Mouse (Mus musculus) midbrain, embryonic 16.5 days (tissue): ENCODE results near the gene Slc24a2. TPM values are rescaled to one million over a fixed set of nuclear protein-coding genes. Genes with fewer than 3 reads are reported as not detected.

Source experiments
- ATAC-seq: fragments of 200-750 bp; cut with Nextera tagmentation; 2 replicates; pipeline ENCODE4 v1.8.0; 2017; ENCODE audit warnings: moderate TSS enrichment
- H3K27ac ChIP-seq: fragments of 300-500 bp; sonication (generic); 2 replicates; pipeline ENCODE4 v1.5.1; 2014; ENCODE audit warnings: mild to moderate bottlenecking, low read length, mixed read lengths
- H3K27me3 ChIP-seq: fragments of 300-500 bp; sonication (generic); 2 replicates; pipeline ENCODE4 v1.6.1; 2014; ENCODE audit warnings: low read depth, low read length, mixed read lengths; ENCODE audit not compliant: control insufficient read depth, insufficient read depth
- H3K36me3 ChIP-seq: fragments of 300-500 bp; sonication (generic); 2 replicates; pipeline ENCODE4 v1.6.1; 2014; ENCODE audit warnings: mild to moderate bottlenecking, low read length, moderate library complexity, mixed read lengths; ENCODE audit not compliant: control insufficient read depth, insufficient read depth
- H3K4me1 ChIP-seq: fragments of 300-500 bp; sonication (generic); 2 replicates; pipeline ENCODE4 v1.6.1; 2014; ENCODE audit warnings: mild to moderate bottlenecking, low read length, mixed read lengths; ENCODE audit not compliant: control insufficient read depth, insufficient read depth
- H3K4me2 ChIP-seq: fragments of 300-500 bp; sonication (generic); 2 replicates; pipeline ENCODE4 v1.6.1; 2014; ENCODE audit warnings: mild to moderate bottlenecking, low read length, mixed read lengths
- H3K4me3 ChIP-seq: fragments of 300-500 bp; sonication (generic); 2 replicates; pipeline ENCODE4 v1.5.1; 2014; ENCODE audit warnings: low read depth, mild to moderate bottlenecking, low read length, moderate library complexity, mixed read lengths
- H3K9ac ChIP-seq: fragments of 300-500 bp; sonication (generic); 2 replicates; pipeline ENCODE4 v1.6.1; 2014; ENCODE audit warnings: low read depth, low read length, mixed read lengths
- H3K9me3 ChIP-seq: fragments of 300-500 bp; sonication (generic); replicated peaks from 2 replicates; pipeline ENCODE4 v1.6.1; 2014; ENCODE audit warnings: mild to moderate bottlenecking, low read length, mixed read lengths; ENCODE audit not compliant: control insufficient read depth, poor library complexity, severe bottlenecking
- WGBS: fragments of 180-500 bp; shearing (Covaris S2); extraction: QIAGEN DNeasy Blood & Tissue Kit; methylation state at CpG from one replicate; pipeline ENCODE4 v1.1.7; 2014; 5-methylcytosine and 5-hydroxymethylcytosine counted together
- polyA plus RNA-seq: library from polyadenylated mRNA; unstranded; fragments of >200 nt; fragmentation: Nextera tagmentation; extraction: Ambion mirVana; gene quantifications from 2 replicates; pipeline ENCODE4 v1.2.1, GENCODE M21; 2015

The Slc24a2 gene
- polyA plus RNA-seq, 1 experiment from 2014 or later = 4.5 TPM

DNA sequence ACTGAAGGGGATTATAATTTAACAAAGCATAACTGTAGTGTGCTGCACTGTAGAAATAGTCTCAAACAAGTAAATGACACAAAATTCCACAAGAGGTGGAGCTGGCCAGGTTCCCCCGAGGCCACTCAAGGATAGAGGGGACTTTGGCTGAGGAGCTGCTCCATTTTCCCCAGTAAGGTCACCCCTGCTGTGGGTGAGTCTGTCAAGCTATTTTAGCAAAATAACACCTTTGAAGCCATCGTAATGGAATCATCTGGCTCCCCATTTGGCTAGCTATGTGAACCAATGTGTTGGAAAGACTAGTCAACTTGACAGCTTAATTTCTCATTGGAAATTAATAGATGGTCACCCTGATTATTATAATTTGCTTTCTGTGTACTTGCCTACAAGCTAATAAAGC lies 28.2 kb downstream of the Slc24a2 start:
- Histone ChIP-seq H3K4me3 (no peak overlapping the region), H3K9me3 (no peaks in the 10 kb centered on the region), H3K27me3 (no peaks in the 10 kb centered on the region), H3K4me1 (no peaks in the 10 kb centered on the region), H3K9ac (no peak overlapping the region), H3K27ac (no peak overlapping the region), H3K4me2 (no peak overlapping the region), H3K36me3 (no peaks in the 10 kb centered on the region)
- WGBS = 64% methylated on average over 2 of the region's 2 CpGs
- ATAC-seq = no peak

DNA sequence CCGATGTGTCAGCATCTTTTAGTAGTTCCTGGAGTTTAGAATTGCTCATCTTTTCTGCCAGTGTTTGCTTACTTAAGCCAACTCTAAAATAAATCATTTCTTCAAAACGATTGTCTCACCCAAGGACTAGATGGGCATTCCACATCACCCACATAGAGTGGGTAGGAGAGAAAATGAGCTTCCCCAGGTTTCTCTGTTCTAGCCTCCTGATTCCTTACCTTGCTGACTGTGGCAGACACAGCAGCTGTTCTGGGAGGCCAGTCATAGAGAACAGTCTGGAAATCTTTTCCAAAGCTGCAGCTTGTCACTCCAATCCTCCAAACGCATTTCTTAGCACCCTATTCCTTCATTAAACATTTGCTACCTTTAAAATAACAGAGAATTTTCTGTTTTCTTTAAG lies 29.0 kb downstream of the Slc24a2 start:
- Histone ChIP-seq H3K4me3 (no peak overlapping the region), H3K4me2 (no peak overlapping the region), H3K9ac (no peak overlapping the region), H3K4me1 (no peaks in the 10 kb centered on the region), H3K36me3 (no peaks in the 10 kb centered on the region), H3K27ac (no peak overlapping the region), H3K27me3 (no peaks in the 10 kb centered on the region), H3K9me3 (no peaks in the 10 kb centered on the region)
- ATAC-seq = no peak
- WGBS = 86% methylated on average over 3 of the region's 3 CpGs

DNA sequence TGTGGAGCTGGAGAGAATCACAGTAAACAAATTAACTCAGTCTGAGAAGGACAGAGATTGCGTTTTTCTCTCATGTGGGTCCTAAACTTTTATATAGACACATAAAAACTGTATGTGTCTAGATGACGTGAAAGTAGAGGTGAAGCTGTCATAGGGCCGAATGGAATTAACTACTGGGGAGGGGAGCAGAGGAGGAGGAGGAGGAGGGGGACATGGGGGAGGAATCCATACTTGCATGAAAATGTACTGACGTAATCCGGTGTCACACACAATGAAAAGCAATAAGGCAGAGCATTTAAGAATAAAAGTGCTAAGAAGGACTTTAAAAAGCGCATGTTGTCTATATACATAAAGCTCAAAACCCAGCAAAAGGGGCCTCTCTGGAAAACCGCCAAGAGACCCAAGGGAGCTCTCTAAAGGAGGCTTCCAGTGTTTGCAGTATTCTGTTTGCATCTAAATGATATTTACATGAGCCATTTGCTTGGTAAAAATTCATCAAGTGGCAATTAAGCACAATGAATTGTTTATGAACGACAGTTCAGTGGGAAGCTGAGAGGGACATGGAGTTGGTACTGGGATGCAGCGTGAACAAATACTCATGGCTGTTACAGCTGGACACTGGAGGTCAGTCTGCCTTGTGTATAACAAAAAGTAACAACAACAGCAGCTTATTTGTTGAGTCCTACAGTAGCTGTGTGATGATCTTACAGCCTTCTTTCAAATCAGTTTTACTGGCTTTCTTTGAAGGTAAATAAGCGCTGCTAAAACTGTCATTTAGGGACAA lies 45.9 kb downstream of the Slc24a2 start:
- H3K9ac ChIP-seq = no peak overlapping the region
- H3K27ac ChIP-seq = no peak overlapping the region
- no peak for ATAC-seq
- H3K36me3 ChIP-seq = no peaks in the 10 kb centered on the region
- 53% methylated on average over 10 of the region's 10 CpGs for WGBS
- H3K4me1 ChIP-seq = no peaks in the 10 kb centered on the region
- H3K9me3 ChIP-seq = no peaks in the 10 kb centered on the region
- H3K27me3 ChIP-seq = no peaks in the 10 kb centered on the region
- no peak overlapping the region for H3K4me3 ChIP-seq
- H3K4me2 ChIP-seq = no peak overlapping the region

DNA sequence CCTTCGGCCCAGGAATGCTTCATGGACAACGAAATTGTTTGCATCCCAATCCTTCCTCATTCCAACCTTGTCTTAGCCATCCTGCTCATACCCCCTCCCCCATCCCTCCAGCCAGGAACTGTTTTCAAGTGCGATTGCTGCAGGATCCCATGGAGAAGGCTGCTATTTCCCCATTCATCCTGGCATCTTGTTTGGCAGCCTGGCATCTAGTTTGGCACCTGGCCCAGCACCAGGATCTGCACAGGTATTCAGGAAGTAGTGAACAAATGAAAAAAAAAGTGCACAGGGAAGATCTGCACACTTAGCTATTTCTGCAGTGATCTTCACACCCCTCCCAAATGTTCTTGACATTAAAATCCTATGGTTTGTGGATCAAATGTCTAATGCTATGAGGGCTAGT lies 53.2 kb downstream of the Slc24a2 start:
- no peak overlapping the region for H3K9ac ChIP-seq
- no peak overlapping the region for H3K4me3 ChIP-seq
- no peaks in the 10 kb centered on the region for H3K36me3 ChIP-seq
- WGBS = 74% methylated on average over 3 of the region's 3 CpGs
- H3K4me2 ChIP-seq = no peak overlapping the region
- H3K27me3 ChIP-seq = no peaks in the 10 kb centered on the region
- ATAC-seq = no peak
- no peaks in the 10 kb centered on the region for H3K4me1 ChIP-seq
- no peaks in the 10 kb centered on the region for H3K9me3 ChIP-seq
- H3K27ac ChIP-seq = no peak overlapping the region

DNA sequence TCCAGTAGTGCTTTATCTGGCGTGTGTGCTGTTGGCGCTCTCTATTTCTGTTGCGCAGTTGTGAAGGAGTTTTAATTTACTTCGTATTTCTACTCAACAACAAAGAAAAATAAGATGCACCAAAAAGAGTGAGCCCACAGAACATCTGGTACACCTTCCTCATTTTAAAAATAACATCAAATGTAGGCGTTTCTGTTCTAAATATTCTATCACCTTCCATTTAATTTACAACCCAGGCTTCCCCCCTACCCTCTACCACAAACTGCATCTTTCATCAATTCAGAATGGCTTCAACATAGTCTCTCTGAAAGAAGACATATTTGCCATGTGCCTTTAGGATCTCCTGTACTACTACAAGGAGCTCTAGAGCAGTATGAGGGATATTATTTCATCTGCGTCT lies 66.3 kb downstream of the Slc24a2 start:
- WGBS = 76% methylated on average over 6 of the region's 6 CpGs
- no peaks in the 10 kb centered on the region for H3K9me3 ChIP-seq
- H3K4me1 ChIP-seq = no peaks in the 10 kb centered on the region
- no peak overlapping the region for H3K4me2 ChIP-seq
- no peaks in the 10 kb centered on the region for H3K36me3 ChIP-seq
- H3K9ac ChIP-seq = no peak overlapping the region
- no peak overlapping the region for H3K27ac ChIP-seq
- H3K27me3 ChIP-seq = no peaks in the 10 kb centered on the region
- no peak for ATAC-seq
- H3K4me3 ChIP-seq = no peak overlapping the region

DNA sequence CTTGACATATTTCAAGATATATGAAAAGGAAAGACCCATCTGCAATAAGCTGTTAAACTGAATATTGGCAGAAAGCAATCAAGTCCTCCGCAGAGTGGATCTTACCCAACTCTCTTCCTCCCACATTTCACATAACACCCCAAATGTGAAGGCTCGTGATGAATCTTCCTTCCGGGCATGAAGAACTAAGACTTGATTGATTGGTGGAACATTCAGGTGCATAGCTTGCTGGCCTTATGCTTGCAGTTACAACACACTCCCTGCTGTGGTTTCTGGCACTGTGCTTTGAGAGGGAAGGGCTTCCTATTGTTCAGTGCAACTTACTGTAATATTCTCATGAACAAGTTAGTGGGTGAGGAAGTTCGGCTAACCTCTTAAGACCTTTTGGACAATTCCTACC lies 72.2 kb downstream of the Slc24a2 start:
- H3K9me3 ChIP-seq = no peaks in the 10 kb centered on the region
- no peak for ATAC-seq
- H3K27ac ChIP-seq = no peak overlapping the region
- no peaks in the 10 kb centered on the region for H3K36me3 ChIP-seq
- H3K4me3 ChIP-seq = no peak overlapping the region
- 87% methylated on average over 4 of the region's 4 CpGs for WGBS
- no peak overlapping the region for H3K9ac ChIP-seq
- no peaks in the 10 kb centered on the region for H3K27me3 ChIP-seq
- no peak overlapping the region for H3K4me2 ChIP-seq
- H3K4me1 ChIP-seq = no peaks in the 10 kb centered on the region

DNA sequence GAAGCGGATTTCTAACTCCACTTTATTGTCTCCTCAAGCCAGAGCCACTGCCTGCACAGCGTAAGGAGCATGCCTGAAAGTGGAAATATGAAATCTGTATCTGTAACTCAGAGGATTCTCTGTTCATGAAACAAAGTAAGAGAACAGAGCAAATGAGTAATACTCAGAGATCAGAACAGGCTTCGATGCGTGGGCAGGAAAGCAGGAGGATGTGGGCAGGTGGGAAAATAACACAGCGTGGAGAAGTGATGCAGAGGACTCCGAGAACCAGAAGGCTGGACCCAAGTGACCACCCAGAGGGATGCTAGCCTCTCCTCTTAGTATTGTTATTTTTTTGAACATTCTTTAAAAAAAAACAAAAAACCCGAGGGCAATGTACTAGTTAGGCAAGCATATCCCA lies 78.3 kb downstream of the Slc24a2 start:
- no peak overlapping the region for H3K4me2 ChIP-seq
- no peaks in the 10 kb centered on the region for H3K36me3 ChIP-seq
- H3K4me3 ChIP-seq = no peak overlapping the region
- ATAC-seq = no peak
- no peaks in the 10 kb centered on the region for H3K9me3 ChIP-seq
- H3K27me3 ChIP-seq = no peaks in the 10 kb centered on the region
- WGBS = 82% methylated on average over 7 of the region's 7 CpGs
- H3K27ac ChIP-seq = no peak overlapping the region
- H3K4me1 ChIP-seq = no peaks in the 10 kb centered on the region; the same call in 1 of the 2 replicates
- H3K9ac ChIP-seq = no peak overlapping the region

DNA sequence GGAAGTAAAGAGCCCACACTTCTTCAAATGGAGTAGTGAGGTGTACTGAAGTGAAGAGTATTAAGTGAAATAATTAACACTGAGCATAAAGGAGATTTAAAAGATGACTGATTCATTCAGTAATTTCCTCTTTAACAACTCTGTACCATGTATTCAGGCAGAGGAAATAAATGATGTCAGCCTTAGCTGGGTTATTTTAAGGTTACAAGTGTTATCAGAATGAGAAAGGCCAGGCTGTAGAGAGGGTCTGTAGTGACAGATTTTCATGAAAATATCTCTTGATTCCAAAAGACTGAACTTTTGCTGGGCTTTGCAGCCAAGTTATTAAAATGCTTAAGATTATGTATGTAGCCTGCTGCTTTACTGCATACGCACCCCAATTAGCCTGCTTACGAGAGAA lies 80.7 kb downstream of the Slc24a2 start:
- no peak overlapping the region for H3K4me2 ChIP-seq
- H3K9ac ChIP-seq = no peak overlapping the region
- H3K4me3 ChIP-seq = no peak overlapping the region
- no peaks in the 10 kb centered on the region for H3K36me3 ChIP-seq
- H3K27ac ChIP-seq = no peak overlapping the region
- no peaks in the 10 kb centered on the region for H3K27me3 ChIP-seq
- WGBS = 76% methylated on average over 2 of the region's 2 CpGs
- H3K4me1 ChIP-seq = no peaks in the 10 kb centered on the region; the same call in 1 of the 2 replicates
- H3K9me3 ChIP-seq = no peaks in the 10 kb centered on the region
- ATAC-seq = no peak

DNA sequence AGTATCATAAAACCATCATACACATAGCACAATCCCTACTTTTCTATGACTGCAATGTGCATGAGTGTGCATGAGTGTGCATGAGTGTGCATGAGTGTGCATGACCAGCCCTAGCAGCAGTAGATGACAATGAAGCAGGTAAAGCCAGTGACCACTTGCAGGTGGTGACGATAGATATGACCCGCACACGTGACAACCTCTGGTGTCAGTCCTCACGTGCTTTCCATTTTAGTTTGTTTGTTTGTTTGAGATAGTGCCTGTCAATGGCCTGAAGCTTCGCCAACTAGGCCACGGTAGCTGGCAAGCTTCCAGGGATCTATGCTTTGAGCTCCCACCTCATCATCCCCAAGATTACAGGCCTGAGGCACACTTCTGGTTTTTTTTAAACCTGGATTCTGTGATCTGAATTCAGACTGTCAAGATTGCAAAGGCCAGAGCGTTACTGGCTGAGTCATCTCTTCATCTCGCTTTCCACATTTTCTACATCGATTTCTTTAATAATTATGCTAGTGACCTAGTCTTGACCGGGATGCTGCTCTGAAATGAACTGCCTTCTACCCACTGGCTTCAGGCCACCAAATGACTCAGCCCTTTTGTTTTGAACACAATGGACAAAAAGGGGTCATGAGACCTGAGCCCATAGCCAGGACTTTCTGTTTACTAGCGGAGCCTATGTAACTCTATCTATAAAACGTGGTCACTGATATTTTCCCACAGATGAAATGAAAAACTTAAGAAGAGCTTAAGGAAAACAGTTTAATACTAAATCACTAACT lies 88.5 kb downstream of the Slc24a2 start:
- no peak overlapping the region for H3K4me2 ChIP-seq
- no peak overlapping the region for H3K27ac ChIP-seq
- no peak for ATAC-seq
- no peaks in the 10 kb centered on the region for H3K27me3 ChIP-seq
- WGBS = 66% methylated on average over 12 of the region's 12 CpGs
- no peaks in the 10 kb centered on the region for H3K9me3 ChIP-seq
- H3K36me3 ChIP-seq = no peaks in the 10 kb centered on the region
- no peak overlapping the region for H3K9ac ChIP-seq
- 0 out of 2 replicates have a peak, but pooled peaks cover 3% of the 10 kb centered on the region for H3K4me1 ChIP-seq
- H3K4me3 ChIP-seq = no peak overlapping the region
